Mouse (Mus musculus) frontal cortex, postnatal 10 days (tissue): ENCODE data around the gene Hbb-bh1.
"Not testable (repeated sequence)": the region's sequence is repeated elsewhere in the genome, so short reads cannot be mapped to it uniquely, and the experiment has no call there.

ENCODE experiments used
- DNase-seq, 2 experiments: peaks; one replicate each; pipeline ENCODE4 v3.0.0; 2022; ENCODE audit warnings: low spot score in 2 of 2, mixed read lengths in 1 of 2

The Hbb-bh1 gene

GRCm38 (mm10) chr7:103843034-103843433 is at the start of gene Hbb-bh1:
Hbb-bh1 (minus strand) TSS chr7:103843164.
- DNase-seq = no peak

GRCm38 (mm10) chr7:103886152-103886551 is 43.2 kb upstream of the Hbb-bh1 start, which contains the start of gene Olfr66:
Olfr66 (minus strand) TSS chr7:103886252.
- DNase-seq = no peak

DNA sequence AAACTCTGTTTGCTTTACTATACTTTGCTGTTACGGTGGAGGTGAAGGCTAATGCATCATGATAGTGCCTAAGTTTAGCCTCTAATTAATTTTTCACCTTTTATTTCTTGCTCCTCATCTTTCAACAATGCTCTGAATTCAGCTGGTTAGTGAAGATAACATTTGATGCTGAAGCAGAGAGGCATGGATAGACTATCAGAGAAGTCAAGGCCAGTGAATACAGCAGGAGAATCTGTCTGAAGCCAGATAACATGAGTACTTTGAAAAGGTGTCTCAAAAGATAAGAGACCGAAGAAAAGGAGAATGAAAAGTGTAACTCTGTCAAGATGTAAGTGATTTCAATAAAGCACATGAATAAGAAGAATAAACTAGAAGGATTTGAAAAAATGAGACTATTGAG is 34.1 kb upstream of the Hbb-bh1 start:
- no peak for DNase-seq

- no peak for DNase-seq
These were observed 31.5 kb upstream of the Hbb-bh1 start for GRCm38 (mm10) chr7:103874451-103874850.

- DNase-seq = no peak
These were observed 30.1 kb upstream of the Hbb-bh1 start for GRCm38 (mm10) chr7:103873064-103873463.

- DNase-seq = no peak
These were observed 27.7 kb upstream of the Hbb-bh1 start for GRCm38 (mm10) chr7:103870667-103871066.

GRCm38 (mm10) chr7:103865716-103866115 is 22.8 kb upstream of the Hbb-bh1 start:
- no peak for DNase-seq

- no peak for DNase-seq
These were observed 18.6 kb upstream of the Hbb-bh1 start for GRCm38 (mm10) chr7:103861531-103861930.

DNA sequence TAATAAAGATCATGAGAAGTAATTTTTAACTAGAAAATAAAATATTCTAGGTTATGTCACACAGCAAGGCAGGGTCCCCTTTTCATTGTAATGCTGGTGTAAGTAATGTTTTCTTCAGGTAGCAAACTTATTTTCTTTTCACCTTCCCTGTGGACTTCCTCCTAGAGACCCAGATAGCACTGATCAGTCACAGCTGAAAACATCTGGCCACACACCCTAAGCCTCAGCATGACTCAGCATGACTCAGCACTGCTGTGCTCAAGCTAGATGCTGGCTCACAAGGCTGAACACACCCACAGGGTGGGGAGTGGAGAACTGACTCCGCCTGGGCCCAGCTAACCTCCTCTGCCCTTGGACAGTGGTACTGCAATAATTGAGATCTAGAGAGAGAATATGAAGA is 17.9 kb upstream of the Hbb-bh1 start:
- no peak for DNase-seq

GRCm38 (mm10) chr7:103859076-103859475 is 16.1 kb upstream of the Hbb-bh1 start:
- DNase-seq = no peak

GRCm38 (mm10) chr7:103854669-103855068 is 11.7 kb upstream of the Hbb-bh1 start:
- no peak for DNase-seq

GRCm38 (mm10) chr7:103853090-103853489 is 10.1 kb upstream of the Hbb-bh1 start, which contains the start of gene Hbb-y:
Hbb-y (minus strand) TSS chr7:103853216.
- no peak for DNase-seq

GRCm38 (mm10) chr7:103844525-103845325 is 1.8 kb upstream of the Hbb-bh1 start:
- no peak for DNase-seq

- no peak for DNase-seq
These were observed 2.7 kb downstream of the Hbb-bh1 start, which contains the start of gene Hbb-bh2 for GRCm38 (mm10) chr7:103840268-103840667. Hbb-bh2 (minus strand) TSS chr7:103840520.

GRCm38 (mm10) chr7:103827808-103828207 is 15.2 kb downstream of the Hbb-bh1 start, which contains the start of gene Hbb-bs:
Hbb-bs (minus strand) TSS chr7:103828096.
- DNase-seq = no peak

GRCm38 (mm10) chr7:103827139-103827538 is 15.8 kb downstream of the Hbb-bh1 start:
- DNase-seq = not testable (repeated sequence)

DNA sequence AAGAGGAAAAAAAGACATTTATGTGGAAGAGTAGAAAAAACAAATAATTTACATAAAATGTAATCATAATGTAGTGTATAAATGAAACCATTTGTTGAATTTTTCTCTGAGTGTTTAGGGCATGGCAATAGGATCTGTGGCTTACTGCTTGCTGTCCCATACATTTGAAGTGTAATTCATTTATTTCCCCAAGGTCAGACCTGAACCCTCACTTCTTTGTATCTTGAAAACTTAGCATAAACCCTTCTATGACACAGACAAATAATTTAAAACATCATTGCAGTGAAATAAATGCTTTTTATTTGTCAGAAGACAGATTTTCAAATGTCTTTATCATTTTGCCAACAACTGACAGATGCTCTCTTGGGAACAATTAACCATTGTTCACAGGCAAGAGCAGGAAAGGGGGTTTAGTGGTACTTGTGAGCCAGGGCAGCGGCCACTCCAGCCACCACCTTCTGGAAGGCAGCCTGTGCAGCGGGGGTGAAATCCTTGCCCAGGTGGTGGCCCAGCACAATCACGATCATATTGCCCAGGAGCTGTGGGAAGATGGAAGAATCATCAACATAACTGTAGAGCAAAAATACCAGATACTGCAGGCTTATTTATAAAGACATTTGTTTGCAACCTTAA is 16.6 kb downstream of the Hbb-bh1 start:
- DNase-seq = no peak

- DNase-seq = no peak
These were observed 17.3 kb downstream of the Hbb-bh1 start for GRCm38 (mm10) chr7:103825536-103826254.

DNA sequence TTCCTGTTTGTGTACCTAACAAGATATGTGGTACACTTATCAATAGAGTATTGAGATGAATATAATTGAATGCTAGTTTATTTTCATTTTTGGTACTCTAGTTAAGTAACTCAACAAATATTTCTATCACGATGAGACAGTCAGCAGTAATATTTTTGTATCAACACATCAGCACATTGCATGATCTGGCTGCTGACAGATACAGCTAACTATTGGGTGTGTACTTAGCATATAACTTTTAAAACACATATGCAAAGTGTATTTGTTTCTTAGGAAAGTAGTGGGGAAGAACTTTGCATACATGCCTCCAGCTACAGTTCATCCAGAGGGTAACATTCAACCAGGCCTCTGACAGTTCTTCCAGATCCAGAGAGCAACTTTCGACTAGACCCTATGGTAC is 18.4 kb downstream of the Hbb-bh1 start:
- no peak for DNase-seq

GRCm38 (mm10) chr7:103815085-103815484 is 27.9 kb downstream of the Hbb-bh1 start:
- DNase-seq = not testable (repeated sequence)

DNA sequence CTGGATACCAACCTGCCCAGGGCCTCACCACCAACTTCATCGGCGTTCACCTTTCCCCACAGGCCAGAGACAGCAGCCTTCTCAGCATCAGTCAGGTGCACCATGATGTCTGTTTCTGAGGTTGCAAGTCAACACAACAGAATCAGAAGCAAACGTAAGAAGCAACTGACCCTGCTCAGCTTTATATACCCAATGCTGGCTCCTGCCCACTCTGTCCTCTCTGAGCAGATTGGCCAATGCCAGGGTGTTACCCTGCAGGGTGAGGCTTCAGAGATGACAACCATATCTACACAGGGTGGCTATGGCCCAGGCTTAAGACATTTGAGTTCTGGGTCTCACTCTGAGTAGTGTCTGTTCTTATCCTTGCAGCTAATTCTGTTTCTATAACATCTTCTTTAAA is 29.2 kb downstream of the Hbb-bh1 start, which contains the start of gene Hbb-bt:
Hbb-bt (minus strand) TSS at position 231 of the 400 bp plus-strand sequence.
- DNase-seq = no peak

- DNase-seq = not testable (repeated sequence)
These were observed 29.8 kb downstream of the Hbb-bh1 start for GRCm38 (mm10) chr7:103813152-103813551.
